Mouse (Mus musculus): ENCODE data around the gene Hoxc6. TPM values are rescaled to one million over a fixed set of nuclear protein-coding genes. Genes with fewer than 3 reads are reported as not detected.

Gene Hoxc6
- total RNA-seq, 1 experiment from 2014 or later, result 37.4 TPM

- no peak for DNase-seq
Measured at GRCm38 (mm10) chr15:102967511-102968397, 30.3 kb upstream of the Hoxc6 start.

GRCm38 (mm10) chr15:102969296-102969695 lies 28.8 kb upstream of the Hoxc6 start:
- no peak for DNase-seq

GRCm38 (mm10) chr15:102970740-102971139 lies 27.3 kb upstream of the Hoxc6 start:
- DNase-seq, result no peak

GRCm38 (mm10) chr15:102972254-102972653 lies 25.8 kb upstream of the Hoxc6 start:
- DNase-seq, result no peak

GRCm38 (mm10) chr15:102972753-102973152 lies 25.3 kb upstream of the Hoxc6 start:
- DNase-seq, result no peak

GRCm38 (mm10) chr15:102975034-102975433 lies 23.0 kb upstream of the Hoxc6 start:
- no peak for DNase-seq

GRCm38 (mm10) chr15:102975688-102976111 lies 22.4 kb upstream of the Hoxc6 start:
- DNase-seq, result no peak

GRCm38 (mm10) chr15:102976171-102976570 lies 21.9 kb upstream of the Hoxc6 start, which contains the start of gene Hoxc9:
Gene Hoxc9, plus strand, starts transcription at chr15:102976439.
- DNase-seq, result no peak

- peak; percentile 24 for DNase-seq
Measured at GRCm38 (mm10) chr15:102976631-102977422, 21.2 kb upstream of the Hoxc6 start.

- DNase-seq, result no peak
Measured at GRCm38 (mm10) chr15:102977423-102977974, 20.6 kb upstream of the Hoxc6 start.

GRCm38 (mm10) chr15:102978615-102979515 lies 19.2 kb upstream of the Hoxc6 start:
- no peak for DNase-seq

- DNase-seq, result no peak
Measured at GRCm38 (mm10) chr15:102979936-102980335, 18.1 kb upstream of the Hoxc6 start.

- no peak for DNase-seq
Measured at GRCm38 (mm10) chr15:102980352-102980751, 17.7 kb upstream of the Hoxc6 start.

- DNase-seq, result no peak
Measured at GRCm38 (mm10) chr15:102980912-102981311, 17.1 kb upstream of the Hoxc6 start.

GRCm38 (mm10) chr15:102981379-102982288 lies 16.4 kb upstream of the Hoxc6 start:
- peak; percentile 66 for DNase-seq

GRCm38 (mm10) chr15:102983716-102984115 lies 14.3 kb upstream of the Hoxc6 start:
- DNase-seq, result no peak

- DNase-seq, result no peak
Measured at GRCm38 (mm10) chr15:102984521-102984920, 13.5 kb upstream of the Hoxc6 start.

- no peak for DNase-seq
Measured at GRCm38 (mm10) chr15:102984925-102985324, 13.1 kb upstream of the Hoxc6 start.

- DNase-seq, result peak; percentile 96
Measured at GRCm38 (mm10) chr15:102987124-102987833, 10.8 kb upstream of the Hoxc6 start.

- DNase-seq, result no peak
Measured at GRCm38 (mm10) chr15:102988078-102988477, 10.0 kb upstream of the Hoxc6 start.

Data from adrenal gland, postnatal 14 days (tissue).